Mouse (Mus musculus): ENCODE measurements around the gene Dhx32. TPM values are rescaled to one million over a fixed set of nuclear protein-coding genes. Genes with fewer than 3 reads are reported as not detected.

The Dhx32 gene
- polyA plus RNA-seq, 1 experiment: 28.1 TPM

- no peak overlapping the region for H3K27ac ChIP-seq (ENCODE audit: insufficient read depth, low read length)
- TF ChIP-seq POLR2A (IDR thresholded peaks at IDR 0.05; ENCODE audit: extremely low read depth, insufficient read depth, low read length): no peak
- TF ChIP-seq CTCF (IDR thresholded peaks at IDR 0.05; ENCODE audit: extremely low read depth, insufficient read depth, low read length): no peak
- no peaks in the 10 kb centered on the region for H3K4me1 ChIP-seq (ENCODE audit: control insufficient read depth, insufficient read depth, low read length)
- H3K4me3 ChIP-seq (ENCODE audit: insufficient read depth, low read length): no peak overlapping the region
These were observed 23.8 kb downstream of the Dhx32 start for GRCm38 (mm10) chr7:133758716-133759115.

DNA sequence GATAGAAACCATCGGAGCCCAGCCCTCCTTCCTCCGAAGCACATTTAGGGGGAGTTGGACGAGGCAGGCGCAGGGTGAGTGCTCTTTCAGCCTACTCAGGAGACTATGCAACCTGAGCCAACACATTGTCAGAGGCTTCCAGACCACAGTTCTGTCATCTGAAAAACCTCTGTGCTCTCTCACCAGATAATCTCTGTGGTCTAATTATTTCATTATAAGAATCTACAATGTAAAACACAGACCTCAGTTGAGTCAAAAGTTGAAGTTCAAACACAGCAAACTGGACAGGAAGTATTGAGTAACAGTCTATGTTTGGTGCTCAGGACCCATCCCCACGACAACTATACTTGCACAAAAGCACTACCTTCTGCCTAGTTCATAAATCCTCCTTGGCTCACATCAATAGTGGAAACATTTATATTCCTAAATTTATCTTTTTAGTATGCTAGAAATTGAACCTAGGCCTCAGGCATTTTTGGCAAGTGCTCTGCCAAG is 24.5 kb downstream of the Dhx32 start:
- no peak overlapping the region for H3K4me3 ChIP-seq (ENCODE audit: insufficient read depth, low read length)
- no peak overlapping the region for H3K27ac ChIP-seq (ENCODE audit: insufficient read depth, low read length)
- H3K4me1 ChIP-seq (ENCODE audit: control insufficient read depth, insufficient read depth, low read length): no peaks in the 10 kb centered on the region
- no peak for TF ChIP-seq CTCF (IDR thresholded peaks at IDR 0.05; ENCODE audit: extremely low read depth, insufficient read depth, low read length)
- no peak for TF ChIP-seq POLR2A (IDR thresholded peaks at IDR 0.05; ENCODE audit: extremely low read depth, insufficient read depth, low read length)

DNA sequence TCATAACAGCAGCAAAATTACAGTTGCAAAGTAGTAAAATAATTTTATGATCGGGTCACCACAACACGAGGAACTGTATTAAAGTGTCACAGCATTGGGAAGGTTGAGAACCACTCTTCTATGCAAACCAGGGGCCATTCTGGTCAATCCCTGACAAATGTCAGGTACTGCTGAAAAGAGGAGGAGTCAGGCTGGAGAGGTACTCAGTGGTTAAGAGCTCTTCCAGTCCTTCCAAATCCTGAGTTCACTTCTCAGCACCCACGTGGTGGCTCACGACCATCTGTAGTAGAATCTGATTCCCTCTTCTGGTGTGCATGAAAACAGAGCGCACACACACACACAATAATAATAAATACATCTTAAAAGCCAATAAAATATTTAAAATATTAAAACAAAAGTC is 31.4 kb downstream of the Dhx32 start:
- peaks cover 3% of the 10 kb centered on the region; the same call in 1 of the 2 replicates for H3K4me1 ChIP-seq (ENCODE audit: control insufficient read depth, insufficient read depth, low read length)
- TF ChIP-seq POLR2A (IDR thresholded peaks at IDR 0.05; ENCODE audit: extremely low read depth, insufficient read depth, low read length): no peak
- no peak for TF ChIP-seq CTCF (IDR thresholded peaks at IDR 0.05; ENCODE audit: extremely low read depth, insufficient read depth, low read length)
- H3K4me3 ChIP-seq (ENCODE audit: insufficient read depth, low read length): no peak overlapping the region
- no peak overlapping the region for H3K27ac ChIP-seq (ENCODE audit: insufficient read depth, low read length)

DNA sequence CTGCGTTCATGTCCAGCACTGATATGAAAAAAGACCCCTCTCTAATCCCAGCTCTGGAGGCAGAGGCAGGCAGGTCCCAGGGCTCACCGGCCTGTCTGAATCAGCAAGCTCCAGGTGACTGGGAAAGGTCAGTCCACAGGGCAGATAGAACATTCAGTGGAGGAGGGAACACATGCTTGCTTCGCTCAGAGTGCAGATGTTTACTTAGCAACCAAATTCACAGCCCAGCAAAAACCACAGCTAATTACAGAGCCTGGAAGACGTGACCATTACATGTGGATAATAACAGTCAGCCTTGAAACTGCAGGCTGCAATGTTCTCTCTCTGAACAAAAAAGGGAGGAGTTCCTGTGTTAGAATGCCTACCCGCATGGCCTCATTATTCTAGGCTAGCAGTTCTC is 31.9 kb downstream of the Dhx32 start:
- TF ChIP-seq POLR2A (IDR thresholded peaks at IDR 0.05; ENCODE audit: extremely low read depth, insufficient read depth, low read length) (no peak), CTCF (IDR thresholded peaks at IDR 0.05; ENCODE audit: extremely low read depth, insufficient read depth, low read length) (no peak)
- no peak overlapping the region for H3K27ac ChIP-seq (ENCODE audit: insufficient read depth, low read length)
- no peak overlapping the region for H3K4me3 ChIP-seq (ENCODE audit: insufficient read depth, low read length)
- peaks cover 3% of the 10 kb centered on the region; the same call in 1 of the 2 replicates for H3K4me1 ChIP-seq (ENCODE audit: control insufficient read depth, insufficient read depth, low read length)

GRCm38 (mm10) chr7:133748753-133749152 is 33.8 kb downstream of the Dhx32 start:
- Histone ChIP-seq H3K27ac (ENCODE audit: insufficient read depth, low read length) (0 out of 2 replicates have a peak overlapping the region, but pooled peaks have one; percentile 7), H3K4me3 (ENCODE audit: insufficient read depth, low read length) (no peak overlapping the region), H3K4me1 (ENCODE audit: control insufficient read depth, insufficient read depth, low read length) (peaks cover 10% of the 10 kb centered on the region)
- TF ChIP-seq CTCF (IDR thresholded peaks at IDR 0.05; ENCODE audit: extremely low read depth, insufficient read depth, low read length) (no peak), POLR2A (IDR thresholded peaks at IDR 0.05; ENCODE audit: extremely low read depth, insufficient read depth, low read length) (no peak)

DNA sequence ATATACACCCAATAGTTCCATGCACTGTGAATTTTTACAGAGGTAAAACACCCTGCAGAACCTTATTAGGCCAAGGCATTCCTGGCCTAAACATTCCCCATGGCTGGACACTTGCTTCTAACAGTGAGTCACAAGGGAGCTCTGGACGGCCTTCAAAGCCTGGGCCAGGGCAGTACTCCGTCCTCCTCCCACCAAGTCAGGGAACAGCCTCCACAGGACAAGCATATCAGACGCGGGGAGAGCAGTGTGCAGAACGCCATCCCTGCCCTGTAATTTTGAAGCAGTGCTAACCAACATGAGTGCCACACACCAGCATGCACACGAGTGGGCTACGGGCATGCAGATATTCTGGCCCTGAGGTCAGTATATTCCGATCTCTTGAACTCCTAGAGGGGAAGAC is 35.2 kb downstream of the Dhx32 start:
- Histone ChIP-seq H3K4me1 (ENCODE audit: control insufficient read depth, insufficient read depth, low read length) (peaks cover 12% of the 10 kb centered on the region), H3K27ac (ENCODE audit: insufficient read depth, low read length) (no peak overlapping the region), H3K4me3 (ENCODE audit: insufficient read depth, low read length) (no peak overlapping the region)
- no peak for TF ChIP-seq CTCF (IDR thresholded peaks at IDR 0.05; ENCODE audit: extremely low read depth, insufficient read depth, low read length)
- TF ChIP-seq POLR2A (IDR thresholded peaks at IDR 0.05; ENCODE audit: extremely low read depth, insufficient read depth, low read length): no peak

DNA sequence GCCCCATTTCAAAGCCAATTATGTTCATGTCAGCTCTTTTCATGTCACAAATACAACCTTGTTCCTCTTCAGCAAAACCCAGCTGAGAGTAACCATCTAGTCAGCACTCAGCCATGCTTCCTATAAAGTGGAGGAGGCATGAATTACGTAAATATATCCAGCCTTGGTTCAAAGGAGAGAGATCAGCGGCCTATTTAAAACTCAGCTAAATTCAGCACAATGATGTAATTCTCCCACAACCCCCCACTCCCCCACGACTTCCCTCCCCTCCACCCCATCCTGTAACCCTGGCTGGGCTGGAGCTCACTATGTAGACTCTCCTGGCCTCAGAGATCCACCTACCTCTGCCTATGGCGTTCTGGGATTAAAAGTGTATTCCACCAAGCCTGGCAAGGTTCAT is 37.8 kb downstream of the Dhx32 start:
- Histone ChIP-seq H3K4me1 (ENCODE audit: control insufficient read depth, insufficient read depth, low read length) (peaks cover 9% of the 10 kb centered on the region), H3K4me3 (ENCODE audit: insufficient read depth, low read length) (no peak overlapping the region), H3K27ac (ENCODE audit: insufficient read depth, low read length) (peak overlapping the region; percentile 74)
- TF ChIP-seq CTCF (IDR thresholded peaks at IDR 0.05; ENCODE audit: extremely low read depth, insufficient read depth, low read length) (no peak), POLR2A (IDR thresholded peaks at IDR 0.05; ENCODE audit: extremely low read depth, insufficient read depth, low read length) (no peak)

GRCm38 (mm10) chr7:133744209-133744608 is 38.3 kb downstream of the Dhx32 start:
- Histone ChIP-seq H3K27ac (ENCODE audit: insufficient read depth, low read length) (peak overlapping the region; percentile 74), H3K4me1 (ENCODE audit: control insufficient read depth, insufficient read depth, low read length) (peaks cover 9% of the 10 kb centered on the region)

GRCm38 (mm10) chr7:133743611-133744010 is 38.9 kb downstream of the Dhx32 start:
- Histone ChIP-seq H3K4me1 (ENCODE audit: control insufficient read depth, insufficient read depth, low read length) (peaks cover 9% of the 10 kb centered on the region), H3K4me3 (ENCODE audit: insufficient read depth, low read length) (no peak overlapping the region), H3K27ac (ENCODE audit: insufficient read depth, low read length) (no peak overlapping the region)
- TF ChIP-seq CTCF (IDR thresholded peaks at IDR 0.05; ENCODE audit: extremely low read depth, insufficient read depth, low read length): no peak
- no peak for TF ChIP-seq POLR2A (IDR thresholded peaks at IDR 0.05; ENCODE audit: extremely low read depth, insufficient read depth, low read length)

More at GRCm38 (mm10) chr7:133744209-133744608, 38.3 kb downstream of the Dhx32 start:
- TF ChIP-seq CTCF (IDR thresholded peaks at IDR 0.05; ENCODE audit: extremely low read depth, insufficient read depth, low read length): no peak
- no peak for TF ChIP-seq POLR2A (IDR thresholded peaks at IDR 0.05; ENCODE audit: extremely low read depth, insufficient read depth, low read length)
- no peak overlapping the region for H3K4me3 ChIP-seq (ENCODE audit: insufficient read depth, low read length)

GRCm38 (mm10) chr7:133742530-133743325 is 39.8 kb downstream of the Dhx32 start:
- Histone ChIP-seq H3K4me3 (ENCODE audit: insufficient read depth, low read length) (no peak overlapping the region), H3K27ac (ENCODE audit: insufficient read depth, low read length) (no peak overlapping the region), H3K4me1 (ENCODE audit: control insufficient read depth, insufficient read depth, low read length) (peaks cover 9% of the 10 kb centered on the region)
- TF ChIP-seq CTCF (IDR thresholded peaks at IDR 0.05; ENCODE audit: extremely low read depth, insufficient read depth, low read length): no peak
- TF ChIP-seq POLR2A (IDR thresholded peaks at IDR 0.05; ENCODE audit: extremely low read depth, insufficient read depth, low read length): no peak
